Comparison of ENCODE assay signal across 11 mouse cellular contexts in the genomic region with DNA sequence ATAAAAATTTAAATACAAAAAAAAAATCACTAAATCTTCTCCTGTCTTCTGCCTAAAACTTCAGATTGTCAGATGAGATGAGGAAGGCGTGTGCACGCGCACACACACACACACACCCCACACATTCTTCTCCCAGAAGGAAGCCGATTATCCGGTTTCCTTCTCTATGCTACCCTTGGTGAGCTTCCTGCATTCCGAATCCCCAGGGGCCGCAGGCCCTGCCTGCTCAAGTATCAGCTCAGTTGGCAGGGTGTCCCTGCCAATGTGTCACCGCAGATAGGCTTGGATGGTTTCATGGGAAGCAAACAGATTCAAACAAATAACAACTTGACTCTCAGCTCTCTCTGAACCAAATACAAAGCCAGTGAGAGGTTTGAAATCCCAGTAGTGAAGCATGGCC.
A peak's percentile ranks its signal among the peaks of the same experiment; 100 is the strongest.
DNase-seq lines count a peak whose midpoint lies in the region; ATAC-seq and TF ChIP-seq lines count a peak whose summit lies in the region.
"Had no signal": no experiment of that assay in that cellular context is flagged by ENCODE, and none has a peak within 500 bp of the region (broad histone marks: within the 10 kb centered on the region; RNA-seq: fewer than 3 reads in every experiment).

No protein-coding gene starts in this region.

- H3K4me1 ChIP-seq in lung, postnatal 0 days (ENCODE audit: insufficient read depth, low read depth, low read length), result no peaks in the 10 kb centered on the region

- no peak for TF ChIP-seq EP300 in lung, postnatal 0 days (IDR thresholded peaks at IDR 0.05)

- H3K9me3 ChIP-seq in lung, postnatal 0 days (ENCODE audit: low read length), result no peaks in the 10 kb centered on the region

- 12% methylated on average over 8 of the region's 8 CpGs for WGBS in lung, postnatal 0 days

- no peak overlapping the region for H3K27ac ChIP-seq in lung, postnatal 0 days (ENCODE audit: low read length)

- no peak for TF ChIP-seq CTCF in lung, postnatal 0 days (IDR thresholded peaks at IDR 0.05)

- no peaks in the 10 kb centered on the region for H3K27me3 ChIP-seq in lung, postnatal 0 days (replicated peaks; ENCODE audit: insufficient read depth, low read length)

- no peak overlapping the region for H3K9ac ChIP-seq in lung, postnatal 0 days (replicated peaks; ENCODE audit: low read depth)

- H3K36me3 ChIP-seq in lung, postnatal 0 days (ENCODE audit: insufficient read depth, low read length), result no peaks in the 10 kb centered on the region

- ATAC-seq in lung, postnatal 0 days, result no peak; the same call in 1 of the 2 replicates
- ATAC-seq: inflammation-experienced regulatory T-cells, adult 6 months had no signal

- intact Hi-C loops in heart, postnatal 25 days (cut with DNase I), result no loop called here

- no peak overlapping the region for H3K4me3 ChIP-seq in lung, postnatal 0 days (ENCODE audit: low read depth, low read length)

- peak; percentile 17 to 31 for DNase-seq in heart, adult 9 months (ENCODE audit: low spot score in 2 of 2)
- no peak for DNase-seq in heart, postnatal 25 days (ENCODE audit: low spot score)
- DNase-seq in lung, postnatal 0 days (ENCODE audit: low spot score), result peak; percentile 10
- DNase-seq in lung, postnatal 14 days, result no peak
- DNase-seq in gastrocnemius, postnatal 10 days, result peak; percentile 9
- peak; percentile 23 for DNase-seq in mesoderm, embryonic 11.5 days (ENCODE audit: low read depth, low spot score)
- DNase-seq in adrenal gland, adult 2 months, result no peak
- no peak for DNase-seq in T-cell, adult 2 months (ENCODE audit: low spot score)
- DNase-seq: layer of hippocampus, postnatal 36 days had no signal

- no peak overlapping the region for H3K4me2 ChIP-seq in lung, postnatal 0 days (replicated peaks; ENCODE audit: low read depth, low read length)
- H3K4me2 ChIP-seq: liver, embryonic 11.5 days had no signal

Comparison
In these comparisons a context has a peak if more than half of its experiments do, and no peak if none do; other contexts are left out.
1. DNase-seq: peak in heart, adult 9 months (2 of 2), lung, postnatal 0 days (single experiment), gastrocnemius, postnatal 10 days (single experiment) and mesoderm, embryonic 11.5 days (single experiment); none in heart, postnatal 25 days (single experiment), lung, postnatal 14 days (single experiment), adrenal gland, adult 2 months (single experiment) and T-cell, adult 2 months (single experiment).